Mouse (Mus musculus) midbrain, postnatal 0 days (tissue): Measurements from ENCODE around the gene Fam131a. TPM values are rescaled to one million over a fixed set of nuclear protein-coding genes. Genes with fewer than 3 reads are reported as not detected.

Experiments used
- ATAC-seq: fragments of 200-750 bp; cut with Nextera tagmentation; 2 replicates; pipeline ENCODE4 v1.8.0; 2017; ENCODE audit warnings: moderate number of reproducible peaks, mild to moderate bottlenecking, moderate TSS enrichment, moderate library complexity; ENCODE audit not compliant: low FRiP score
- DNase-seq: peaks from one replicate; pipeline ENCODE4 v3.0.0-alpha.2; 2015; ENCODE audit warnings: low spot score
- H3K27ac ChIP-seq: fragments of 300-500 bp; sonication (generic); 2 replicates; pipeline ENCODE4 v1.5.1; 2014; ENCODE audit warnings: low read depth, mild to moderate bottlenecking, low read length, mixed read lengths
- H3K27me3 ChIP-seq: fragments of 300-500 bp; sonication (generic); 2 replicates; pipeline ENCODE4 v1.6.1; 2014; ENCODE audit warnings: low read length, control low read depth, mixed read lengths; ENCODE audit not compliant: insufficient read depth
- H3K36me3 ChIP-seq: fragments of 300-500 bp; sonication (generic); 2 replicates; pipeline ENCODE4 v1.6.1; 2014; ENCODE audit warnings: low read length, control low read depth, mixed read lengths; ENCODE audit not compliant: insufficient read depth
- H3K4me1 ChIP-seq: fragments of 300-500 bp; sonication (generic); 2 replicates; pipeline ENCODE4 v1.6.1; 2014; ENCODE audit warnings: mild to moderate bottlenecking, control low read depth, antibody characterized with exemption, low read length, mixed read lengths; ENCODE audit not compliant: insufficient read depth
- H3K4me2 ChIP-seq: fragments of 300-500 bp; sonication (generic); 2 replicates; pipeline ENCODE4 v1.6.1; 2014; ENCODE audit warnings: low read depth, mild to moderate bottlenecking, low read length, mixed read lengths; ENCODE audit not compliant: poor library complexity, severe bottlenecking
- H3K4me3 ChIP-seq: fragments of 300-500 bp; sonication (generic); 2 replicates; pipeline ENCODE4 v1.5.1; 2014; ENCODE audit warnings: low read depth, mild to moderate bottlenecking, low read length, moderate library complexity
- H3K9ac ChIP-seq: fragments of 300-500 bp; sonication (generic); replicated peaks from 2 replicates; pipeline ENCODE4 v1.6.1; 2014; ENCODE audit warnings: mild to moderate bottlenecking, low read length, moderate library complexity, mixed read lengths; ENCODE audit not compliant: poor library complexity, severe bottlenecking
- H3K9me3 ChIP-seq: fragments of 300-500 bp; sonication (generic); 2 replicates; pipeline ENCODE4 v1.6.1; 2016; ENCODE audit warnings: low read length, control low read depth
- CTCF ChIP-seq: IDR thresholded peaks from 2 replicates; pipeline ENCODE4 v1.5.1; 2016; ENCODE audit warnings: antibody characterized with exemption, mild to moderate bottlenecking
- WGBS: fragments of 180-500 bp; shearing (Covaris S2); extraction: QIAGEN DNeasy Blood & Tissue Kit; methylation state at CpG from one replicate; pipeline ENCODE4 v1.1.7; 2014; 5-methylcytosine and 5-hydroxymethylcytosine counted together
- polyA plus RNA-seq: library from polyadenylated mRNA; unstranded; fragments of >200 nt; fragmentation: Nextera tagmentation; extraction: Ambion mirVana; gene quantifications from 2 replicates; pipeline ENCODE4 v1.2.1, GENCODE M21; 2015
- total RNA-seq: library from RNA; depleted of rRNA; stranded (reverse); fragments of >200 nt; gene quantifications from 2 replicates; pipeline ENCODE4 v1.2.3, GENCODE M21; 2014

The Fam131a gene
- total and polyA plus RNA-seq, 2 experiments from 2014 or later: 70.9 to 173 TPM

DNA sequence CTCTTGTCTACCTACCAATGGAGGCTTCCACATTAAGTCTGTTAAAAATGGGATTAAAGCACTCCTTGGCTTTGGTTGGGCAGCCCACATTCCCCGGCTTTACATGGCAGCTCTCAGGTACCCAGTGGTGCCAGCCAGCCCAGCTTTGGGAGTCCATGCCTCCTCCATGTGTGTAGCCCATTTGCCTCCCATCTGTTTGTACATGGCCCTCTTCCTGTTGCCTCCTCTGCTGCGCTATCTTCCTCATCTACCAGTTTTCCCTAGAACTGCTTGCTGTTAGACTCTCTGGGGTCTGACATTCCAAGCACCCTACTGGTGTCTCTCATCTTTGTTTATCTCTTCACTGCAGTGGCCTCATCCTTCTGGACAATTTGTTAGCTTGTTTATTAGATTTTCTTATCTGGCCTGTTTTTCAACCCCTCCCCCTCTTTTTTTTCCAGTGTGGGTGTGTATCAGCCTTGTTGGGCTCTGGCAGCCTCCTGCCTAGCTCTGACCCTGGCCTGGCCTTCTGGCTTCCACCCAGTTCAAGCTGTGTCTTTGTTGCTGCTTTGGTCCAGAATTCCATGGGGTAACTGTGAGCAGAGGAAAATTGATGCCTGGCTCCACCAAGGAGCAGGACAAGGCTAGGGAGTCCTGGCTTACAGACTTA is 13.5 kb downstream of the Fam131a start:
- Histone ChIP-seq H3K4me2 (no peak overlapping the region), H3K4me1 (peaks cover 5% of the 10 kb centered on the region; the same call in 1 of the 2 replicates), H3K27ac (no peak overlapping the region), H3K27me3 (no peaks in the 10 kb centered on the region), H3K9me3 (no peaks in the 10 kb centered on the region), H3K36me3 (peaks cover 26% of the 10 kb centered on the region), H3K4me3 (no peak overlapping the region), H3K9ac (no peak overlapping the region)
- no peak for ATAC-seq
- no peak for DNase-seq
- no peak for TF ChIP-seq CTCF
- 86% methylated on average over 2 of the region's 2 CpGs for WGBS

DNA sequence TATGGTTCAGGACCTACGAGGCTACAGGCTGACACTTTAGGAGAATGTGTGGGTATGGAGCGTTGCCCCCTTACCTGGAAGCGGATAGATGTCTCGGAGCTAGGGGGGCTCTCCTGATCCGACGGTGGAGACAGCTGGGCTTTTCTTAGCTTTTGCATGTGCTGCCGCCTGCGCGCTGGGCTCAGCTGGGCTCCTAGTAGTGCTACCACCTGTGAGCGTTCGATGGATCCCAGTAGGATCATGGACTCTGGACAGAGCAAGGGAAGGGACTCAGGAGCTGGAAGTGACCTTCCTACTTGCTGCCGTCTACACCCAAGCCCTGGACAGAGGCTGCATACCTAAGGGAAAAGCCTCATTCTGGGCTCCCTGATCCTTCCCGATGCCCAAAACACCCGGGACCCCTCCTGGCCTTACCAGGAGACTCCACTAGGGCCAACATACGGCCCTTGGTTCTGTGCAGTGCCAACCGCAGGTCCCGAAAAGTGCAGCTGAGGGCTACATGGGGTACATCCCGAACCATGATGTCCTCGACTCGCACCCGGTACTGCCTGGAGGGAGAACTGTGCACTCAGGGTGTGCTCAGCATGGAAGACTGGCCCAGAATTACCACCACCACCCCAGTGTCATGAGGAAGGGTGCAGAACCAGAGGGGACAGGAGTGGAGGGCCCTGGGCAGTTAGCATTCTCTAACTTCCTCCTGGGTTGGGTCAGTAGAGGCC is 15.3 kb downstream of the Fam131a start:
- ATAC-seq: no peak
- WGBS: 94% methylated on average over 21 of the region's 21 CpGs
- no peak for TF ChIP-seq CTCF

DNA sequence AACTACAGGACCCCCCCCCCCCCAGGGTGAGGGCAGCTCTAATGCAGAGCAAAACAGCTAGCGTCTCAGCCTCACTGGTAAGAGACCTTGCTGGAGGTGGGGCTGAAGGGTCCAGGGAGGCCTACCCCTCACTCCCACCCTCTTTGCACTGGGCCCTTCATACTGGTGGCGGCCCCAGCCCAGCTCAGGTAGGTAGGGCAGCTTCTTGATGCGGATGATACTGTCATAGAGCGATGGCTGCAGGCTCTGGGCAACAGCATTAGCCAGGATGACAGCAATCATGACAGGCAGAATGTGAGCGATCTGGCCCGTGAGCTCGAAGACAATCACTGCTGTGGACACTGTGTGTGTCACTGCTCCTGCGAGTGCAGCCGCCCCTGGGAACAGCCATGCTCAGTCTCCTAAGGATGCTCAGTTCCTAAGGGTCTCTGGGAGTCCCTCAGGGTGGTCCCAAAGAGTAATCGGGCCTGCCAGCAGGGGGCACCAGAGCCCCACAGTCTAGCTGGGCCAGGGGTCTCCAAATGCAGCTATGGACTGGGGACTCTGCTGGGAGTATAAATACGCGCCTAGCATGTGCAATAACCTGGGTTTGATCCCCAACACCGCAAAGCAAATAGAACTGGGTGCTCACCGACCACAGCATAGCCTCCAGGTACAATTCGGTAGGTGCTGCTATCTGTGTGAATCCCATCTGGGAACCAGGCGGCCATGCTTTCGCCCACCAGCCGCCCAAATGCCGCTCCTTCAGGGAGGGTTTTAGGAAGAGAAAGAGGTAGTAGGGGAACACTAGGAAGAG is 16.1 kb downstream of the Fam131a start:
- Histone ChIP-seq H3K9ac (no peak overlapping the region), H3K27ac (no peak overlapping the region), H3K4me2 (no peak overlapping the region), H3K4me3 (no peak overlapping the region), H3K27me3 (no peaks in the 10 kb centered on the region), H3K9me3 (no peaks in the 10 kb centered on the region), H3K4me1 (0 out of 2 replicates have a peak, but pooled peaks cover 1% of the 10 kb centered on the region), H3K36me3 (peaks cover 33% of the 10 kb centered on the region)
- WGBS: 75% methylated on average over 19 of the region's 19 CpGs
- ATAC-seq: no peak
- peak; percentile 53 for DNase-seq
- peak; percentile 80 for TF ChIP-seq CTCF

More for the DNA sequence above, 15.3 kb downstream of the Fam131a start:
- H3K4me2 ChIP-seq: no peak overlapping the region
- no peaks in the 10 kb centered on the region for H3K4me1 ChIP-seq
- H3K27ac ChIP-seq: no peak overlapping the region
- no peaks in the 10 kb centered on the region for H3K9me3 ChIP-seq
- DNase-seq: no peak
- peaks cover 33% of the 10 kb centered on the region for H3K36me3 ChIP-seq
- no peak overlapping the region for H3K4me3 ChIP-seq
- no peaks in the 10 kb centered on the region for H3K27me3 ChIP-seq
- H3K9ac ChIP-seq: no peak overlapping the region

DNA sequence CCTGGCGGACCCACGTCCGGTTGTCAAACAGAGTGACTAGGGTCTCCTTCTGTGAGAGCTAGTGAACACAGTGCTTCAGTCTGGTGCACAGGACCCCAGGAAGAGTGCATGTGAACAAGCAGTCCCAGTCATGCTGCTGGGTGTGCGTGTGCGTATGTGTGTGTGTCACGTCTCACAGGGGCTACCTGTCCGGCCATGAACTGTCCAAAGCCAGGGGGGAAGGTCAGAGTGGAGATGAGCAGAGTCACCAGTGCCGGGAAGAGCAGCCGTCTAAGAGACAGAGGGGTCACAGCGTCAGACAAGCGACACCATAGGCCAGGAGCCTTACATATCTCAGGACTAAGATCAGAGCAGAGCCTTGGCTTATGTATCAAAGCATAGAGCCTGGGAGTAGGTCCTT is 17.3 kb downstream of the Fam131a start:
- H3K9me3 ChIP-seq: no peaks in the 10 kb centered on the region
- TF ChIP-seq CTCF: no peak
- ATAC-seq: no peak
- DNase-seq: no peak
- WGBS: 94% methylated on average over 11 of the region's 11 CpGs
- H3K27me3 ChIP-seq: no peaks in the 10 kb centered on the region
- peaks cover 33% of the 10 kb centered on the region for H3K36me3 ChIP-seq
- H3K4me1 ChIP-seq: peaks cover 12% of the 10 kb centered on the region
- H3K27ac ChIP-seq: no peak overlapping the region
- no peak overlapping the region for H3K4me3 ChIP-seq
- H3K4me2 ChIP-seq: no peak overlapping the region
- H3K9ac ChIP-seq: no peak overlapping the region

DNA sequence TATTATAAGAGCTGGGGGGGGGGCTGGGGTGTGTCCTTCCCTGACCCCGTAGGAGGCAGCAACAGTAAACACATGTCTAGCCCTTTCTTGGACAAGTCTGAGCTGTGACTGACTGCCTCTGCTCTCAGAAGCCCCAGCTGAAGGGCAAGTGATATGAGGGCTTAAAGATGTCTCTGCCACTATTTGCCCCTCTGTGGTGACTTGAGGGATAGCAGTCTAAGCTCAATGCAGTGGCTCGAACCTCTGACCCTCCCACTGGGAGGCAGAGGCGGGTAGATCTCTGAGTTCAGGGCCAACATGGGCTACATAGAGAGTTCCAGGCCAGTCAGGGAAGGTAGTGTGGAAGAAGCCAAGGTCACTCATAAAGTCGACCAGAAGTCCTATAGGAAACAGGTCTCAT is 17.8 kb downstream of the Fam131a start:
- TF ChIP-seq CTCF: peak; percentile 46
- H3K4me3 ChIP-seq: no peak overlapping the region
- H3K27ac ChIP-seq: no peak overlapping the region
- no peak overlapping the region for H3K4me2 ChIP-seq
- no peaks in the 10 kb centered on the region for H3K27me3 ChIP-seq
- no peak for ATAC-seq
- 88% methylated on average over 4 of the region's 4 CpGs for WGBS
- peaks cover 33% of the 10 kb centered on the region for H3K36me3 ChIP-seq
- no peak overlapping the region for H3K9ac ChIP-seq
- peaks cover 12% of the 10 kb centered on the region for H3K4me1 ChIP-seq
- no peaks in the 10 kb centered on the region for H3K9me3 ChIP-seq
- no peak for DNase-seq
